Mouse (Mus musculus) frontal cortex, postnatal 36 days (tissue): Measurements from ENCODE around the gene Dag1.

Source experiments
- DNase-seq, 2 experiments: peaks; one replicate each; pipeline ENCODE4 v3.0.0; 2022; ENCODE audit warnings: low spot score in 2 of 2

Dag1 gene

DNA sequence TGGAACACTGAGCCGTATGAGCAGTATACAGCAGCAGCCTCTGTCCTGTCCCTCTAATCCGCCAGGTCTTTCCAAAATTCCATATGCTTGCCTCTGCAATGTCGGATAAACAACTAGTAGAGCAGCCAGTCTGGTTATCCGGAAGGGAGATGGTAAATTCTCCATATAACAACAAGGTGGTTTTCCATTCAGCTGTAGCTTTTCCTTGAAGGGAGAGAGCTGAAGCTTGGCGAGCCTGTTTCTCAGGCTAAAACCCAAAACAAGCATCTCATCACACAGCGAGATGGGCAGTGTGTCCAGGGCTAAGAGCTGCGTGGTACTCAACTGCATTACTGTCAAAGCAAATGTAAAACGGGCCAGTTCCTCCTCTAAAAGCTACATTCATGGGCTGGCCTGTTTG, 75.2 kb downstream of the Dag1 start:
- no peak for DNase-seq

DNA sequence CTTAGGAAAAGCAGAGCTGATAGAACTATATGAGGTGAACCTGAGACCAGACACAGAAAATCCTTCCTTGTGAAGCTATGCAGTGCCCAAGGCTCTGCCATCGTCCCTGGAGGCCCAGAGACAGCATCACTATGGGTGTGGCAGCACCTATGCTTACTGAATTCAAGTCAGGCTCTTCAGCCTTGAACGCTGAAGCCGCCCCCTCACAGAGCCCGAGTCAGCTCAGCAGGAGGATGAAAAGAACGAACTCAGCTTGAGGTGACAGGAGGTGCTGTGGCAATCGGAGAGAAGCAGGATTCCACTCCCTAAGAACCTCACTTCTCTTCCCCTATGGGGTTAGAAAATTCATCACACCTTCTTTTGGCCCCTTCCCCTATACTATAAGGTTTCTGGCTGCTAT, 76.1 kb downstream of the Dag1 start:
- peak; percentile 62 to 65 for DNase-seq

DNA sequence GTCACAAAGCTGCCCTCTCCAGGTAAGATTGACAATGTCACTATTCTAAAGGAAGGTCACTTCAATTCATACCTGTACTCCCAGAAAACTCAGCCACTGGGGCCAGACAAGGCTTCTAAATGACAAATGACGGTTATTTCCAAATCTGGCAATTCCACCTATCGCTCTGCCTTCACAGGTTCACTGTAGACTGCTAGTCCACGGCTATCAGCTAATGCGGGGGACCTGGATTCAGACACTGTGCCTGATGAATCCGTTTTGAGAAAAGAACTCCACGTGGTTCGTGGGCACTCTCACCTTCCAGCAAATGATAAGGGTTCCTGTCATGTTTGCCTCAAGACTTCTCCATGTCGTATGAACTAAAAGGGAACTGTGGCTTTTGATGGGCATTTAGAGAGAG, 78.0 kb downstream of the Dag1 start:
- DNase-seq = no peak

DNA sequence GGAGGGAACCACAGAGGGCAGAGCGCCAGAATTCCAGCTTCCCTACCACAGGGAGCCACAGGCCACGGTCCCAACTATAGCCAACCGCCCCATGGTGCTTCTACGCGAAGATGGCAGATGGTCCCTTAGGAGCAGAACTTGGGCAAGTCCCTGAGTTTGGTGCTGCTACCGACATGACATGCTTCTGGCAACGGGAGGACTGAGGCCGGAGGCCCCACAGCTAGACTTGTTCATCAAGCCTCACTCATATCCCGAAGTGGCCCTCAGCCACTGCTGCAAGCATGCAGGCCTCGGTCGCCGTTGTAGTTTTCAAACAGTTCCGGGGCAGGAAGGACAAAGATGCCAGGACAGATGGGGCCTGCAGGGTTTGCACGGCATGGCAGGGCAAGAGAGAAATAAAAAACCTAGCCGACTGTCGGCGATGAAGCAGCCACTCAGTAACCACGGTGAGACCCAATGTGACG, 80.2 kb downstream of the Dag1 start:
- no peak for DNase-seq

DNA sequence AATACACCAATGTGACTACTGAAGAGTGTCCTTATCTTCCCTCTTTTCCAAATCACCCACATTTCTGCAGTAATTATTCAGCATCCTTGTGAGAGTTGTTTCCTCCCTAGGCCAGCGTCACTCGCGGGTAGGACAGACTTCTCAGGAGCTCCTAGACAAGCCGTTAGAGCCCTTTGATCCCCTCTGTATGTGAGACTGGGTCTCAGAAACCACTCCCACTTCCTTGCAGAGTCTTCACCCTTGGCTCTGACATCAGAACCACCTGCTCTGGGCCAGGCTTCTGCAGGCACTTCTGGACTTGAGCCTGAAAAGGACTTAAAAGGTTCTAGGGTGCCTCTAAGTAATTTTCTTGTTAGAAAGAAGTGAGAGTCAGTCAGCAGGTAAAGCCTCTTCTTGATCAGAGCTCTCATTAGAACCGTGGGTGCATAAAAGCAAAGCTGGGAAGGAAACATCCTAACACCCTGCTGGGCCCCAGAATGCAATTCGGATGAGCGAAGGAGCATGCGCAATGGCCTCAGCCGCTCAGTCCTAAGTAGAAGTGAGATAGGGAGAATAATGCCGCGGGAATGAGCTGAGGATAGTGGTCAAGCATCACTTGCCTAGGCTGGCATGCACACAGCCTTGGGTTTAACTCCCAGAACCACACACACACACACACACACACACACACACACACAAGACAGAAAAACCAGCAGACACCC, 80.8 kb downstream of the Dag1 start:
- no peak for DNase-seq

DNA sequence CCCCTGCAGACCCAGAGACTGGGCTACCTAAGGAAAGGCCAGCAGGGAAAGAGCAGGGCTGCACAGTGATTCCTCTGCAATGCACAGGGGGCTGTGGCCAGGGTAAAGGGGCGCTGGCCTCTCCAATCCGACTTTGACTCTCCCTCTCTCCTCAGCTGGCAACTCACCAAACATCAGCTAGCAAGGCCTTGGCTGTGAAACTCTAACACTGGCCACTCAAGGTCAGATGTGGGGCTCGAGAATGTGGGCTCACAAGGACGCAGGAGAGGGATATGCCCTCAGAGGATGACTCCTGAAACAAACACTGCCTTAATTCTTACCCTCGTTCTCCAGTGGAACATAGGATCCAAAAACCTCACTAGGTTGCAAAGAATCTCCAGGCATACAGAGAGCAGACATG, 85.4 kb downstream of the Dag1 start:
- DNase-seq = no peak

DNA sequence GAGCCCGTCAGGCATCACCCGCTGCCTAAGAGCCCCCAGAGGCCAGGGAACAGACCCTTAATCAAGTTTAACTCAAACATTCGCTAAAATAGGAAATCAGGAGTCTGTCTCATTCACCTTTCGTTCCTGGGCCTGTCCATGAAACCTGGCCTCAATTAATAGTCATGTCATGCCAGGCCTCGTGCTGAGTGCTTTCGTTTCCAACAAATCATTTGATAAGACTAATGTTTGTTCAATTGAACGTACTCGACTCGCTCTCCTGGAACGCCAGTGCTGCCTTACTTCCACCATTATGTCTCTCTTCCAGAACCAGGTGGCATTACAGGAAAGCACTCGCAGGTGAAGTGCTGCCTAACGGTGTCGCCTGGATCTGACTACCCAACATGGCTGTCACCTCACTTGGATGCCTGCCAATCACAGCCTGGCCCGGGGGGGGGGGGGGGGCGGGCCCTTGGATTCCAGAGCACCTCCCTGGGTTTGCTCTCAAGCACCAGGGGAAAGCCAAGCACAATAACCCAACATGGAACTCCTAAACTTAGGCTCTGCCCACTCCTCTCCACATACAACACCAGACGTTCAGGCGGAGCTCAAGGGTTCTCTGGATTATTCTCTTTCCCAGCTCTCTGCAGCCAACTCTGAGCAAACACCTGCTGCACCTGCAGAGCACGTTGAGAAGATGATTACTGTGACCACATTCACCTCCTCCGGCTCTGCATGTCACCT, 88.5 kb downstream of the Dag1 start:
- DNase-seq = no peak

DNA sequence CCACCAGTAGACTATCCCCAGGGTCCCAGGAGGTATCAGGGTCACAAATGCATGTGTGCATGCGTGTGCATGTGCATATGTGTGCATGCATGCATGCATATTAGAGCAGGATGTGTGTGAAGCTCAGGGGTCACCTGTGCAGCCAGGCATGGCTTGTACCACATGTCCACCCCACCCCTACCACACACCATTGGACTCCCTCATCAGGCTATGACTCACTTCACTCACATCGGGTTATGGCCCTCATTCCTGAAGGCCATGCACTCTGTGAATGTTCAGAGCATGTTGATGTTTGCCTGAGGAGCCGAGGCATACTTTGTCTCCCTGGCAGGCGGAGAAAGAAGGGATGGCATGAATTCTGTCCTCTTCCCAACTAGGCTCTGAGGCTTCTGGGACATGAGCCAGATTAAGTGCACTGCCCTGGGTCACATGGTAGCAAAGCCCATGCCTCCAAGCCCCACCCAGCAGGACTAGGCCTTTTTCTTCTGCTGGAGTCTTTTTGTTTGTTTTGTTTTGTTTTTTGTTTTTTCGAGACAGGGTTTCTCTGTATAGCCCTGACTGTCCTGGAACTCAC, 90.9 kb downstream of the Dag1 start:
- DNase-seq = no peak

DNA sequence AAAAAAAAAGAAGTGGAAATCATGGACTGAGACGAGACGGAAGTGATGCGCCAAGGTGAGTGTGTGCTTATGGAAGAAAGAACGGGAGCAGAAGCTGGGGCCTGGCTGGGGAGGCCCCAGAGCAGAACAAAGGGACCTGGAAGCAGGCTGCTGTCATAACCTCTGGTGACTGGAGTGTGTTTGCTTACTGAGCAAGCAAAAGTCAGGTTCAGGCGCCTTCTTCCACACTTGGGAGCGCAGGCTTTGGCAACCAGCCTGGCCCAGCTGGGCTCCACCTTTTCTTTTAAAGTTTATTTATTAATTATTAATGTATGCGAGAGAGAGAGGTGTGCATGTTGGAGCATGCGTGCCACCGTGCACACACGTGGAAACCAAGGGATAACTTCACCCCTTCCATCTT, 94.0 kb downstream of the Dag1 start:
- DNase-seq = no peak

DNA sequence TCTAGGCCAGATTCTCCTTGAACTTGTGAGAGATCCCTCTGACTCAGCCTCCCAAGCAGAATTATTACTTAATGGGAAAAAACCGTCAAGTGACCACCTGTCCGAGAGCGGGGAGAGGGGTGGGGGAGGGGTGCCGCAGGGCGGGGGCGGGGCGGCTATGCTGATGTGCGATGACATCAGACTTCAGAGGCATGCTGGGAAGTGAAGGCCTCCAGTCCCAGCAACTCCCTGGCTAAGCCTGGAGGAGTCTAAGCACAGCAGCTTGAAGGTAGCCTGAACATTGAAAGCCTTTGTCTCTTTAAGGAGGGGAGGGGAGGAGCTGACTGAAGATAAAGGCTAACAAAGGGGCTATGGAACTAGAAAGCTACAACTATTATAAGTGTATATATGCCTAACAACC, 98.6 kb downstream of the Dag1 start:
- no peak for DNase-seq

DNA sequence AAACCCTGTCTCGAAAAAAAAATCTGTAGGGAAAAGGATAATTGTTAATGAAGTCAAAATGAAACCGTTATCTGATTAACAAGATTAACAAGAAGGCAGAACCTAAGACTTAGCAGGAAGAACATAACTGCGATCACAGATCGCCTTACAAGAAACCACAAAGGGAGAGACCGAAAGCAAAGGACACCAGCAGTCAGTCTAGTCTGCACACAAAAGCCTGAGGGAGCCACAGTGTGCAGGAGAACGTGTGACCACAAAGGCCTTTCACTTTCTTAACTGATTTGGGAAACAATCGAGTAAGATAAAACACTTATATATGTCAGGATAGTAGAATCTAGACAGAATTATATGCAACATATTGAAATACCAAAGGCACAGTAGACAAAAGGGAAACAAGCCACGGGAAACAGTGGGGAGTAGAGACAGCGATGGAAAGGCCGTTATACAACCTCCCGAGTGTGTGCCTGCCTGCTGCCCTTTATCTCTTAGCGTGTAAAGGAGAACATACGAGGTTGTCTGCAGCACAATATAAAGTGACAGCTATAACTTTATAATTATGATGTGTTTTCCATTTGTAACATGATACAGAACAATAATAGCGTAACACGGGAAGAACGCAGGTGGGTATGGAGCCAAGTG, 100.0 kb downstream of the Dag1 start:
- DNase-seq = no peak

DNA sequence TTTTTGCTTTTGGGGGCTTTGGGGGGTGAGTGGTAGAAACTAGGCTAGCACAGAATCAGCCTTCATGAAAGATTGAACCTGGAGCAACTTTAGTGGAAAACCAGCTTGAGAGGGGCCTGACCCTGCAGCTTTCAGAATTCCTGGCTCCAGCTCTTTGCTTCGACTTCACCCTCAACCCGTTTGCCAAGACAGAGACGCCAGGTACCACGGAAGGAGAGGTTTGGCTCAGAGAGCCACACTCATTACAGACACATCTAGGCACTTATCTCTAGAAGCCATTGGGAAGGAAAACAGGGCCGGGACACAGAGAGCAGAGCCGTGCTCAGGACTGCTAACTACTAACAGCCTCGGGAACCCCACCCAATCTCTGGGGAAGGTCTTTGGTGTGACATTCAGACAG, 105.9 kb downstream of the Dag1 start:
- no peak for DNase-seq

DNA sequence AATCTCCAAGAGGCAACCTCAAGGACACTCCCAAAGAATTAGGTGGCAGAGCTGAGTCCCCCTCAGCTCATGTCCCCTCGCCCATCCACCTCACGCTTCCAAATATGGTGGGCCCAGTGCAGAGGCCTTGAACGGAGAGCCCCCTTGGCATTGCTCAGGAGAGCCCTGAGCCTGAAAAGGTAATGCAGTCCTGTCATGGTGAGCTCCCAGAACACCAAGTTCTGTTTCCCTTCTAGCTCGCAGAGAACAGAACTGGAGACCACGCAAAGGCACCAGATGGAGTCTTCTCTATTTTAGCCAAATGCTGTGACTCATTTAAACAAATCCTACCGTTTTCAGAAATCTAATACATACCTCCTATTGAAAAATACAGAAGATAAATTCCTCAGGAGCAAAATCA, 106.3 kb downstream of the Dag1 start:
- DNase-seq = peak; percentile 57 to 66

DNA sequence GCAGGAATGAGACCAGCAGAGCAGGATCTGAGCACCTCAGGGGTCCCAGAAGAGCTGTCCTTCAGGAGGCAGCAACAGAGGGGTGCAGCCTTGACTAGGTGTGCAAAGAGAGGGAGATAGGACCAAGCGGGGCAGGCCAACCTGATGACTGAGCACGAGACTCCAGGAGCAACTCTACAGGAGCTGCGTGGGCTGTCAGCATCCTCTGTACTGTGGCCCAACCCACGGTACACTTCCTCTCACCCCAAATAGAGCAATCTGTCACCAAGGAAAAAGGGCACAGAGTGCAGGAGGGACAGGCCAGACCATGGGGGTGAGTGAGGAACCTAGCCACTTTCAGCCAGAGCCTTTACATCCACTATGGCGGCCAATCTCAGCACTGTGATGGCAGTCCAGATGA, 107.0 kb downstream of the Dag1 start:
- DNase-seq = no peak

DNA sequence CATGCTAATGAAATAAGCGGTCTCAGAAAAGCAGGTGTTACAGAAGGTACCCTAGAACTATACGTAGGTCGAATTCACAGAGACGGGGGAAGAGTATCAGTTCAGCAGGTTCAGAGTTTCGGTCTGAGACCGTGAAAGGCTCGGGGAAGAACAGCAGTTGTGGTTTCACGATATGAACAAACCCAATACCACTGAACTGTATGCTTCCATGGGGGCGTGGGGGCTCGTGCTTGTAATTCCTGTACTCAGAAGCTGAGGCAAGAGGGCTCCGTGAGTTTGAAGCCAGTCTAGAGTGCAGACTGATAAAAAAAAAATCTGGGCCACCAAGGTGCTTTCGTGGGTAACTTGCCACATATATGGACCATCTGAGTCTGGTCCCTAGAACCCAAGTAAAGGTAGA, 108.9 kb downstream of the Dag1 start:
- no peak for DNase-seq
